Mouse (Mus musculus): ENCODE measurements around the gene Klrg2.

GRCm38 (mm10) chr6:38649545-38649944 lies 12.5 kb upstream of the Klrg2 start:
- TF ChIP-seq POLR2A (IDR thresholded peaks at IDR 0.05; ENCODE audit: low read depth, low read length) (no peak), CTCF (IDR thresholded peaks at IDR 0.05; ENCODE audit: extremely low read depth, insufficient read depth, insufficient read length, insufficient replicate concordance) (peak; percentile 30; the same call in 1 of the 2 replicates)
